Mouse (Mus musculus) kidney, embryonic 14.5 days (tissue): ENCODE measurements around the gene Msrb1. TPM values are rescaled to one million over a fixed set of nuclear protein-coding genes. Genes with fewer than 3 reads are reported as not detected.

Experiments
- ATAC-seq: fragments of 200-750 bp; cut with Nextera tagmentation; 2 replicates; pipeline ENCODE4 v1.8.0; 2017; ENCODE audit warnings: moderate number of reproducible peaks, mild to moderate bottlenecking, moderate TSS enrichment, moderate library complexity; ENCODE audit not compliant: low FRiP score, low TSS enrichment
- H3K27ac ChIP-seq: fragments of 300-500 bp; sonication (generic); 2 replicates; pipeline ENCODE4 v1.5.1; 2014; ENCODE audit warnings: low read depth, mild to moderate bottlenecking, low read length, moderate library complexity, mixed read lengths
- H3K27me3 ChIP-seq: fragments of 300-500 bp; sonication (generic); 2 replicates; pipeline ENCODE4 v1.6.1; 2014; ENCODE audit warnings: mild to moderate bottlenecking, low read length; ENCODE audit not compliant: control insufficient read depth, insufficient read depth
- H3K36me3 ChIP-seq: fragments of 300-500 bp; sonication (generic); 2 replicates; pipeline ENCODE4 v1.6.1; 2014; ENCODE audit warnings: low read length, mixed read lengths; ENCODE audit not compliant: control insufficient read depth, insufficient read depth
- H3K4me1 ChIP-seq: fragments of 300-500 bp; sonication (generic); 2 replicates; pipeline ENCODE4 v1.6.1; 2014; ENCODE audit warnings: low read length, mixed read lengths; ENCODE audit not compliant: control insufficient read depth, insufficient read depth
- H3K4me2 ChIP-seq: fragments of 300-500 bp; sonication (generic); replicated peaks from 2 replicates; pipeline ENCODE4 v1.6.1; 2014; ENCODE audit warnings: low read depth, mild to moderate bottlenecking, low read length
- H3K4me3 ChIP-seq: fragments of 300-500 bp; sonication (generic); 2 replicates; pipeline ENCODE4 v1.5.1; 2014; ENCODE audit warnings: mild to moderate bottlenecking, low read length
- H3K9ac ChIP-seq: fragments of 300-500 bp; sonication (generic); 2 replicates; pipeline ENCODE4 v1.6.1; 2014; ENCODE audit warnings: low read depth, mild to moderate bottlenecking, low read length, moderate library complexity
- H3K9me3 ChIP-seq: fragments of 300-500 bp; sonication (generic); 2 replicates; pipeline ENCODE4 v1.6.1; 2016; ENCODE audit warnings: low read length; ENCODE audit not compliant: control insufficient read depth
- WGBS: fragments of 180-500 bp; shearing (Covaris S2); extraction: QIAGEN DNeasy Blood & Tissue Kit; methylation state at CpG from one replicate; pipeline ENCODE4 v1.1.7; 2014; 5-methylcytosine and 5-hydroxymethylcytosine counted together
- polyA plus RNA-seq: library from polyadenylated mRNA; unstranded; fragments of >200 nt; fragmentation: Nextera tagmentation; extraction: Ambion mirVana; gene quantifications from 2 replicates; pipeline ENCODE4 v1.2.1, GENCODE M21; 2014

Gene Msrb1
- polyA plus RNA-seq, 1 experiment from 2014 or later = 35.2 TPM

GRCm38 (mm10) chr17:24766266-24766875 is 29.9 kb downstream of the Msrb1 start:
- 5% methylated on average over 12 of the region's 12 CpGs for WGBS
- peak overlapping the region; percentile 77 for H3K27ac ChIP-seq
- peak; percentile 80 for ATAC-seq

GRCm38 (mm10) chr17:24769146-24769545 is 32.7 kb downstream of the Msrb1 start:
- 42% methylated on average over 3 of the region's 3 CpGs for WGBS

More at GRCm38 (mm10) chr17:24766266-24766875, 29.9 kb downstream of the Msrb1 start:
- H3K9ac ChIP-seq = no peak overlapping the region
- 0 out of 2 replicates have a peak overlapping the region, but pooled peaks have one; percentile 17 for H3K4me2 ChIP-seq
- H3K9me3 ChIP-seq = no peaks in the 10 kb centered on the region
- no peaks in the 10 kb centered on the region for H3K27me3 ChIP-seq
- no peak overlapping the region for H3K4me3 ChIP-seq
- H3K4me1 ChIP-seq = peaks cover 58% of the 10 kb centered on the region
- no peaks in the 10 kb centered on the region for H3K36me3 ChIP-seq

DNA sequence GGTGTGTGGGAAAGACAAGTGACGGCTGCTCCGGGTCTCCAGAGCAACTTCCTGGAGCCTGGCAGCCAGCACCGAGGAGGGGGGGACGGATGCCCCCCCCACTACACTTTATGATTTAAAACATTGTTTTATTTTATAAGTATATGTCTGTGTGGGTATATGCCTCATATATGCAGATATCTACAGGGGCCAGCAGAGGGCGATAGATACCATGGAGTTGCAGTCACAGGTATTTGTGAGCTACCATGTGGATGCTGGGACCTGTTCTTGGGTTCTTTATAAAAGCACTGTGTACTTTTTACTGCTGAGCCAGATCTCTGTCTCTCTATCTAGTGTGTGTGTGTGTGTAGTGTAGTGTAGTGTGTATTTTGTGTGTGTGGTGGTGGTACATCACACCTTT is 36.8 kb downstream of the Msrb1 start:
- Histone ChIP-seq H3K4me2 (no peak overlapping the region), H3K36me3 (no peaks in the 10 kb centered on the region), H3K4me1 (peaks cover 8% of the 10 kb centered on the region; the same call in 1 of the 2 replicates), H3K27me3 (no peaks in the 10 kb centered on the region; the same call in 1 of the 2 replicates), H3K9ac (no peak overlapping the region; the same call in 1 of the 2 replicates), H3K27ac (no peak overlapping the region), H3K9me3 (no peaks in the 10 kb centered on the region), H3K4me3 (no peak overlapping the region)
- 80% methylated on average over 5 of the region's 5 CpGs for WGBS
- no peak for ATAC-seq

More at GRCm38 (mm10) chr17:24769146-24769545, 32.7 kb downstream of the Msrb1 start:
- H3K27ac ChIP-seq = no peak overlapping the region
- no peak overlapping the region for H3K4me2 ChIP-seq
- ATAC-seq = no peak
- no peaks in the 10 kb centered on the region for H3K9me3 ChIP-seq
- no peaks in the 10 kb centered on the region; the same call in 1 of the 2 replicates for H3K27me3 ChIP-seq
- no peaks in the 10 kb centered on the region for H3K36me3 ChIP-seq
- H3K4me1 ChIP-seq = peaks cover 46% of the 10 kb centered on the region
- no peak overlapping the region for H3K4me3 ChIP-seq
- no peak overlapping the region for H3K9ac ChIP-seq

GRCm38 (mm10) chr17:24775173-24775572 is 38.7 kb downstream of the Msrb1 start:
- H3K9ac ChIP-seq = no peak overlapping the region
- no peak overlapping the region for H3K4me3 ChIP-seq
- H3K9me3 ChIP-seq = no peaks in the 10 kb centered on the region
- H3K27ac ChIP-seq = no peak overlapping the region
- no peaks in the 10 kb centered on the region for H3K4me1 ChIP-seq
- no peaks in the 10 kb centered on the region for H3K36me3 ChIP-seq
- H3K4me2 ChIP-seq = no peak overlapping the region
- no peaks in the 10 kb centered on the region; the same call in 1 of the 2 replicates for H3K27me3 ChIP-seq
- 83% methylated on average over 8 of the region's 8 CpGs for WGBS
- ATAC-seq = no peak

DNA sequence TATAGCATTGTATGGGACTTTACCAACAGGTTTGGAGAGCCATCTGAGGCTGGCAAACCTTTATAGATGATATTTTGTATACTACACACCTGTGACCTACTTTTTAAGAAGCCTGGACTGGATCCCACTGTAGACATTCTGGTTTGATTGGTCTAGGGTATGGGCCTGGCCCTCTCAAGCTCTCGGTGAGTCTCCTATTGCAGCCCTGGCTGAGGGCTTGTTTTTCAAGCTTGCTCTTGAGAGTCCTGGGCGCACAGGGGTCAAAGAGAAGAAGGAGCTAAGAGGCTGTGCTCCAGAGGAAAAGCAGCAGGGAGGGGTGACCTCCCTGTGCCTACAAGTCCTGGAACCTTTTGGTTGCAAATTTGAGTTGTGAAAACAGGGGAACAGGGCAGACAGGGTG is 40.6 kb downstream of the Msrb1 start:
- H3K9ac ChIP-seq = no peak overlapping the region
- H3K27me3 ChIP-seq = no peaks in the 10 kb centered on the region; the same call in 1 of the 2 replicates
- no peaks in the 10 kb centered on the region for H3K4me1 ChIP-seq
- no peaks in the 10 kb centered on the region for H3K36me3 ChIP-seq
- no peak overlapping the region for H3K27ac ChIP-seq
- H3K9me3 ChIP-seq = no peaks in the 10 kb centered on the region
- H3K4me3 ChIP-seq = no peak overlapping the region
- 52% methylated on average over 2 of the region's 2 CpGs for WGBS
- H3K4me2 ChIP-seq = no peak overlapping the region
- no peak for ATAC-seq

- Histone ChIP-seq H3K9me3 (no peaks in the 10 kb centered on the region), H3K27me3 (no peaks in the 10 kb centered on the region), H3K9ac (no peak overlapping the region), H3K4me2 (no peak overlapping the region), H3K4me3 (no peak overlapping the region), H3K27ac (no peak overlapping the region), H3K4me1 (no peaks in the 10 kb centered on the region), H3K36me3 (no peaks in the 10 kb centered on the region)
- ATAC-seq = no peak
- WGBS = 88% methylated on average over 2 of the region's 2 CpGs
Measured at GRCm38 (mm10) chr17:24780821-24781220, 44.4 kb downstream of the Msrb1 start.

DNA sequence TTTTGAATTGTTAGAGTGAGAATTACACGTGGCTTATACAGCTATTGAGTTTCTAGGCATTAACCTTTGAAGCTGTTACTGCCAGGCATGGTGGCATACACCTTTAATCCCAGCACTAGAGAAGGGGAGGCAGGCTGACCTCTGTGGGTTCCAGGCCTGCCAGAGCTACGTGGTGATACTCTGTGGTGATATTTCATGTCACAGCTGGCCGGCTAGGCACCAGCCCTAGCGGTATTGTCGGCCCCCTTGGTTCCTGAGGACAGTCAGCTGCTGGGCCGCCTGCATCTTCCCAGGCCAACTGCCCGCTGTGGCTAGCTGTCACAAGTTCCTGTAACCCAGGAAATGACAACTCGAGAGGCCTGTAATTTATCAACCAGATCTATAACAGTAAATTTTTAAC is 55.7 kb downstream of the Msrb1 start:
- peak; percentile 62; the same call in 1 of the 2 replicates for ATAC-seq
- 30% methylated on average over 8 of the region's 8 CpGs for WGBS
- Histone ChIP-seq H3K4me1 (no peaks in the 10 kb centered on the region), H3K27me3 (no peaks in the 10 kb centered on the region), H3K9me3 (no peaks in the 10 kb centered on the region), H3K9ac (no peak overlapping the region), H3K36me3 (no peaks in the 10 kb centered on the region), H3K4me3 (no peak overlapping the region), H3K27ac (no peak overlapping the region), H3K4me2 (no peak overlapping the region)

Other genes with a start within 250 kb of the Msrb1 start
- gene Caskin1, start 248.0 kb upstream of the Msrb1 start, polyA plus RNA-seq = 1.6 and 1.8 TPM in 2 replicates
- gene Traf7, start 208.7 kb upstream of the Msrb1 start, polyA plus RNA-seq = 69.0 and 88.5 TPM in 2 replicates
- 2.7 and 2.8 TPM in 2 replicates for gene Rab26, start 202.4 kb upstream of the Msrb1 start, polyA plus RNA-seq
- 16.7 and 31.6 TPM in 2 replicates for gene Pkd1, start 186.8 kb upstream of the Msrb1 start, polyA plus RNA-seq
- 48.3 and 55.4 TPM in 2 replicates for gene Tsc2, start 104.0 kb upstream of the Msrb1 start, polyA plus RNA-seq
- gene Nthl1, start 104.0 kb upstream of the Msrb1 start, polyA plus RNA-seq = 14.2 and 17.0 TPM in 2 replicates
- gene Slc9a3r2, start 86.3 kb upstream of the Msrb1 start, polyA plus RNA-seq = 86.1 and 95.5 TPM in 2 replicates
- 0.66 TPM in 1 of 2 replicates, not detected in the other for gene Npw, start 78.2 kb upstream of the Msrb1 start, polyA plus RNA-seq
- 25.3 and 34.4 TPM in 2 replicates for gene Zfp598, start 67.0 kb upstream of the Msrb1 start, polyA plus RNA-seq
- gene Syngr3, start 46.7 kb upstream of the Msrb1 start, polyA plus RNA-seq = 1.0 and 1.2 TPM in 2 replicates
- gene Gfer, start 40.5 kb upstream of the Msrb1 start, polyA plus RNA-seq = 48.1 and 54.4 TPM in 2 replicates
- gene Noxo1, start 40.4 kb upstream of the Msrb1 start, polyA plus RNA-seq = 3.1 and 3.5 TPM in 2 replicates
- 64.8 and 105 TPM in 2 replicates for gene Tbl3, start 29.0 kb upstream of the Msrb1 start, polyA plus RNA-seq
- gene Rnf151, start 18.6 kb upstream of the Msrb1 start, polyA plus RNA-seq = 0.62 TPM in 1 of 2 replicates, not detected in the other
- gene Rps2, start 18.5 kb upstream of the Msrb1 start, polyA plus RNA-seq = 1,741 and 1,827 TPM in 2 replicates
- gene Ndufb10, start 12.2 kb upstream of the Msrb1 start, polyA plus RNA-seq = 225 and 229 TPM in 2 replicates
- not detected in 2 replicates for gene Rpl3l, start 8.8 kb upstream of the Msrb1 start, polyA plus RNA-seq
- 32.7 and 35.9 TPM in 2 replicates for gene Hs3st6, start 16.3 kb downstream of the Msrb1 start, polyA plus RNA-seq
- gene Meiob, start 67.6 kb downstream of the Msrb1 start, polyA plus RNA-seq = 0.19 TPM in 1 of 2 replicates, not detected in the other
- 46.6 and 55.4 TPM in 2 replicates for gene Hagh, start 103.5 kb downstream of the Msrb1 start, polyA plus RNA-seq
- gene Fahd1, start 113.7 kb downstream of the Msrb1 start, polyA plus RNA-seq = 30.4 and 34.1 TPM in 2 replicates
- gene Igfals, start 129.4 kb downstream of the Msrb1 start, polyA plus RNA-seq = 0.49 and 1.0 TPM in 2 replicates
- gene Nubp2, start 149.7 kb downstream of the Msrb1 start, polyA plus RNA-seq = 57.1 and 61.8 TPM in 2 replicates
- gene Spsb3, start 150.0 kb downstream of the Msrb1 start, polyA plus RNA-seq = 32.1 and 36.8 TPM in 2 replicates
- gene Eme2, start 158.4 kb downstream of the Msrb1 start, polyA plus RNA-seq = 18.2 and 25.2 TPM in 2 replicates
- gene Mrps34, start 158.5 kb downstream of the Msrb1 start, polyA plus RNA-seq = 102 and 111 TPM in 2 replicates
- gene Nme3, start 159.9 kb downstream of the Msrb1 start, polyA plus RNA-seq = 84.6 and 99.5 TPM in 2 replicates
- 23.9 and 31.8 TPM in 2 replicates for gene Mapk8ip3, start 200.3 kb downstream of the Msrb1 start, polyA plus RNA-seq
- 131 and 155 TPM in 2 replicates for gene Jpt2, start 224.0 kb downstream of the Msrb1 start, polyA plus RNA-seq